Mouse (Mus musculus) neural tube, postnatal 0 days (tissue): Measurements from ENCODE around the gene Ubqln4. TPM values are rescaled to one million over a fixed set of nuclear protein-coding genes. Genes with fewer than 3 reads are reported as not detected.

Experiments
- microRNA counts: library from miRNA; unstranded; fragments of <30 nt; microRNA quantifications from one replicate; lab custom pipeline; 2015
- microRNA-seq: library from miRNA; unstranded; fragments of <30 nt; microRNA quantifications from one replicate; pipeline ENCODE4, GENCODE M21; 2016
- polyA plus RNA-seq: library from polyadenylated mRNA; unstranded; fragments of >200 nt; fragmentation: Nextera tagmentation; extraction: Ambion mirVana; gene quantifications from 2 replicates; pipeline ENCODE4 v1.2.1, GENCODE M21; 2015

Ubqln4 gene
- 29.3 and 34.0 TPM in 2 replicates for polyA plus RNA-seq

GRCm38 (mm10) chr3:88553525-88553879, at the start of gene Ubqln4:
TSS of gene Ubqln4 (plus strand) at chr3:88553758.

GRCm38 (mm10) chr3:88509692-88510420, 43.7 kb upstream of the Ubqln4 start, which contains the start of gene Lmna:
TSS of gene Lmna (minus strand) at chr3:88509956.

GRCm38 (mm10) chr3:88532299-88532674, 21.3 kb upstream of the Ubqln4 start, which contains the start of gene Mex3a:
TSS of gene Mex3a (plus strand) at chr3:88532395.

GRCm38 (mm10) chr3:88548180-88548917, 5.2 kb upstream of the Ubqln4 start, which contains the start of gene Rab25:
TSS of gene Rab25 (minus strand) at chr3:88548300.

GRCm38 (mm10) chr3:88552676-88553524, 658 bp upstream of the Ubqln4 start, which contains the start of gene Lamtor2:
TSS of gene Lamtor2 (minus strand) at chr3:88553074.

GRCm38 (mm10) chr3:88575540-88575939, 22.0 kb downstream of the Ubqln4 start, which contains the start of gene Ssr2:
TSS of gene Ssr2 (plus strand) at chr3:88575876.

GRCm38 (mm10) chr3:88605666-88606065, 52.1 kb downstream of the Ubqln4 start, which contains the start of gene Arhgef2:
TSS of gene Arhgef2 (plus strand) at chr3:88605966.

MicroRNAs within 50 kb of the gene (microRNA counts, 519-probe panel; counts per million panel counts)
- 40.5 counts per million for microRNA mmu-miR-1905 (lab: Ali Mortazavi, UCI)

Small RNAs within 50 kb of the gene (microRNA-seq; reads per million reads assigned to microRNA genes)
- gene Mir1905: not detected

Other genes starting within 250 kb of the Ubqln4 start
- 132 and 139 TPM in 2 replicates for gene Glmp, start 228.7 kb upstream of the Ubqln4 start, polyA plus RNA-seq
- gene Tmem79, start 217.6 kb upstream of the Ubqln4 start, polyA plus RNA-seq: 1.5 TPM in 2 replicates
- gene Smg5, start 217.5 kb upstream of the Ubqln4 start, polyA plus RNA-seq: 37.5 and 39.9 TPM in 2 replicates
- gene Paqr6, start 189.2 kb upstream of the Ubqln4 start, polyA plus RNA-seq: 8.0 and 11.4 TPM in 2 replicates
- not detected in 2 replicates for gene Bglap3, start 181.0 kb upstream of the Ubqln4 start, polyA plus RNA-seq
- 1.4 and 1.5 TPM in 2 replicates for gene Bglap2, start 175.1 kb upstream of the Ubqln4 start, polyA plus RNA-seq
- 2.0 and 2.5 TPM in 2 replicates for gene Bglap, start 169.3 kb upstream of the Ubqln4 start, polyA plus RNA-seq
- gene Pmf1, start 143.4 kb upstream of the Ubqln4 start, polyA plus RNA-seq: 29.2 and 33.8 TPM in 2 replicates
- gene Slc25a44, start 128.6 kb upstream of the Ubqln4 start, polyA plus RNA-seq: 31.5 and 36.8 TPM in 2 replicates
- 27.0 and 28.0 TPM in 2 replicates for gene Sema4a, start 92.6 kb upstream of the Ubqln4 start, polyA plus RNA-seq
- 79.1 and 80.0 TPM in 2 replicates for gene Lmna, start 43.8 kb upstream of the Ubqln4 start, polyA plus RNA-seq
- 7.9 and 10.1 TPM in 2 replicates for gene Mex3a, start 21.4 kb upstream of the Ubqln4 start, polyA plus RNA-seq
- gene Rab25, start 5.5 kb upstream of the Ubqln4 start, polyA plus RNA-seq: 0.57 and 0.69 TPM in 2 replicates
- 178 and 194 TPM in 2 replicates for gene Lamtor2, start 684 bp upstream of the Ubqln4 start, polyA plus RNA-seq
- gene Ssr2, start 22.1 kb downstream of the Ubqln4 start, polyA plus RNA-seq: 189 and 202 TPM in 2 replicates
- gene Arhgef2, start 52.2 kb downstream of the Ubqln4 start, polyA plus RNA-seq: 53.1 and 58.9 TPM in 2 replicates
- gene Rxfp4, start 99.4 kb downstream of the Ubqln4 start, polyA plus RNA-seq: not detected in 2 replicates
- gene Khdc4, start 132.0 kb downstream of the Ubqln4 start, polyA plus RNA-seq: 53.2 and 62.6 TPM in 2 replicates
- 71.7 and 73.6 TPM in 2 replicates for gene Rit1, start 163.1 kb downstream of the Ubqln4 start, polyA plus RNA-seq
- gene Syt11, start 221.4 kb downstream of the Ubqln4 start, polyA plus RNA-seq: 244 and 246 TPM in 2 replicates